ENCODE assay signal across 24 mouse cellular contexts in the genomic region with DNA sequence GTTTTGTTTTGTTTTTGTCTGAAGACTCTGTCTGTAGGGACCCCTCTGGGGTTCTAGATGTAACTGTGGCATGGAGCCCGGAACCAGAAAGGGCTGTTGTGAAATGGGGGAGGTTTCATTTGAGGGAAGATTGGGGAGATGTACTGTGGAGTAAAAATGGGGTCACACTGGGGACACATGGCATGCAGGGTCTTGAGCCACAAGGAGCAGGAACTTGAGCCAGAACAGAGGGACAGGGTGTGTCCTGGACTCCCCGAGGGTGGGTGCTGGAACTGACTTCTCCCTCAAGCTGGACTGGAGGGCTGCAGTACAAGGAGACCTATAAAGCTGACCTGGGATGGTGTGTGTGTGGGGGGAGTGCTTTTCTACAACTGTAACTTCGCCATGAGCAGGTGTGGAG. TPM values are rescaled to one million over a fixed set of nuclear protein-coding genes. Genes with fewer than 3 reads are reported as not detected.
"Had no signal": no experiment of that assay in that cellular context is flagged by ENCODE, and none has a peak within 500 bp of the region (broad histone marks: within the 10 kb centered on the region; RNA-seq: fewer than 3 reads in every experiment).

No protein-coding gene starts in this region.

- H3K27me3 ChIP-seq: kidney, embryonic 15.5 days; limb, embryonic 15.5 days; midbrain, embryonic 13.5 days; neural tube, embryonic 13.5 days had no signal

- H3K9me3 ChIP-seq: kidney, embryonic 15.5 days; limb, embryonic 12.5 days; limb, embryonic 15.5 days; midbrain, embryonic 13.5 days; neural tube, embryonic 13.5 days had no signal

- H3K9ac ChIP-seq: kidney, embryonic 15.5 days; limb, embryonic 12.5 days; limb, embryonic 15.5 days; liver, embryonic 14.5 days; liver, postnatal 0 days; lung, embryonic 14.5 days; midbrain, embryonic 13.5 days; neural tube, embryonic 13.5 days had no signal

- H3K4me3 ChIP-seq: kidney, embryonic 15.5 days; limb, embryonic 12.5 days; limb, embryonic 15.5 days; midbrain, embryonic 10.5 days; midbrain, embryonic 13.5 days; myocyte; neural tube, embryonic 13.5 days had no signal

- ATAC-seq: liver, postnatal 0 days; midbrain, embryonic 13.5 days; midbrain, embryonic 16.5 days had no signal

- H3K36me3 ChIP-seq: kidney, embryonic 15.5 days; limb, embryonic 12.5 days; limb, embryonic 15.5 days; midbrain, embryonic 10.5 days; midbrain, embryonic 13.5 days; neural tube, embryonic 13.5 days had no signal

- H3K4me1 ChIP-seq: kidney, embryonic 15.5 days; limb, embryonic 15.5 days; midbrain, embryonic 13.5 days; neural tube, embryonic 13.5 days had no signal

- DNase-seq: kidney, adult 11 months; kidney, adult 8-10 months; kidney, postnatal 10 days; kidney, postnatal 4 days; left cerebral cortex, postnatal 4 days; liver, postnatal 0 days; lung, embryonic 14.5 days; lung, postnatal 14 days; lung, postnatal 4 days; retina, postnatal 1 day; right cerebral cortex, postnatal 25 days; thymus, postnatal 25 days had no signal

- H3K4me2 ChIP-seq: kidney, embryonic 15.5 days; limb, embryonic 12.5 days; limb, embryonic 15.5 days; liver, embryonic 11.5 days; lung, embryonic 14.5 days; midbrain, embryonic 13.5 days; neural tube, embryonic 13.5 days had no signal

- H3K27ac ChIP-seq: kidney, embryonic 15.5 days; limb, embryonic 12.5 days; limb, embryonic 15.5 days; liver, embryonic 14.5 days; midbrain, embryonic 10.5 days; midbrain, embryonic 13.5 days; neural tube, embryonic 13.5 days had no signal

RNA-seq across cellular contexts. Expression of gene Slc7a10, which starts 28.7 kb away (rescaled TPM):
- total RNA-seq: monocyte, adult 5-6 weeks; neutrophil, adult 5-6 weeks had no signal
- polyA plus RNA-seq: myocyte had no signal

RNA-seq across cellular contexts. Expression of gene Lrp3, which starts 57.8 kb away (rescaled TPM):
- total RNA-seq: monocyte, adult 5-6 weeks; neutrophil, adult 5-6 weeks had no signal
- polyA plus RNA-seq: myocyte had no signal
